Mouse (Mus musculus): ENCODE measurements around the gene Dnm3. TPM values are rescaled to one million over a fixed set of nuclear protein-coding genes. Genes with fewer than 3 reads are reported as not detected.

Gene Dnm3
- polyA plus RNA-seq, 1 experiment from 2014 or later = 6.9 TPM

GRCm38 (mm10) chr1:162276011-162276410 lies 201.8 kb downstream of the Dnm3 start:
- Histone ChIP-seq H3K36me3 (ENCODE audit: control insufficient read depth, insufficient read depth, low read length) (no peaks in the 10 kb centered on the region), H3K9ac (ENCODE audit: low read length) (no peak overlapping the region), H3K4me2 (ENCODE audit: low read length) (no peak overlapping the region), H3K4me3 (ENCODE audit: low read depth, low read length) (no peak overlapping the region), H3K27me3 (replicated peaks; ENCODE audit: control insufficient read depth, insufficient read depth, low read length) (no peaks in the 10 kb centered on the region), H3K9me3 (ENCODE audit: control insufficient read depth, low read length) (no peaks in the 10 kb centered on the region), H3K4me1 (replicated peaks; ENCODE audit: control insufficient read depth, insufficient read depth, low read length) (no peaks in the 10 kb centered on the region), H3K27ac (ENCODE audit: low read depth) (no peak overlapping the region)
- DNase-seq (ENCODE audit: low spot score) = no peak
- WGBS = 92% methylated on average over 1 of the region's 1 CpGs
- ATAC-seq (replicated peaks; ENCODE audit: low FRiP score, low TSS enrichment, low read depth) = no peak

- no peaks in the 10 kb centered on the region for H3K36me3 ChIP-seq (ENCODE audit: control insufficient read depth, insufficient read depth, low read length)
- H3K4me3 ChIP-seq (ENCODE audit: low read depth, low read length) = no peak overlapping the region
- H3K4me1 ChIP-seq (replicated peaks; ENCODE audit: control insufficient read depth, insufficient read depth, low read length) = no peaks in the 10 kb centered on the region
- H3K27ac ChIP-seq (ENCODE audit: low read depth) = no peak overlapping the region
- WGBS = 92% methylated on average over 11 of the region's 11 CpGs
- H3K4me2 ChIP-seq (ENCODE audit: low read length) = no peak overlapping the region
- H3K27me3 ChIP-seq (replicated peaks; ENCODE audit: control insufficient read depth, insufficient read depth, low read length) = no peaks in the 10 kb centered on the region
- no peaks in the 10 kb centered on the region for H3K9me3 ChIP-seq (ENCODE audit: control insufficient read depth, low read length)
- H3K9ac ChIP-seq (ENCODE audit: low read length) = no peak overlapping the region
- ATAC-seq (replicated peaks; ENCODE audit: low FRiP score, low TSS enrichment, low read depth) = no peak
- DNase-seq (ENCODE audit: low spot score) = no peak
These were observed 203.1 kb downstream of the Dnm3 start for GRCm38 (mm10) chr1:162274674-162275248.

- Histone ChIP-seq H3K4me3 (ENCODE audit: low read depth, low read length) (no peak overlapping the region), H3K4me1 (replicated peaks; ENCODE audit: control insufficient read depth, insufficient read depth, low read length) (peaks cover 13% of the 10 kb centered on the region), H3K27ac (ENCODE audit: low read depth) (no peak overlapping the region), H3K9ac (ENCODE audit: low read length) (no peak overlapping the region), H3K36me3 (ENCODE audit: control insufficient read depth, insufficient read depth, low read length) (no peaks in the 10 kb centered on the region), H3K9me3 (ENCODE audit: control insufficient read depth, low read length) (no peaks in the 10 kb centered on the region), H3K27me3 (replicated peaks; ENCODE audit: control insufficient read depth, insufficient read depth, low read length) (no peaks in the 10 kb centered on the region), H3K4me2 (ENCODE audit: low read length) (no peak overlapping the region)
- no peak for DNase-seq (ENCODE audit: low spot score)
- 62% methylated on average over 6 of the region's 6 CpGs for WGBS
- ATAC-seq (replicated peaks; ENCODE audit: low FRiP score, low TSS enrichment, low read depth) = no peak
These were observed 220.8 kb downstream of the Dnm3 start for GRCm38 (mm10) chr1:162256912-162257607.

DNA sequence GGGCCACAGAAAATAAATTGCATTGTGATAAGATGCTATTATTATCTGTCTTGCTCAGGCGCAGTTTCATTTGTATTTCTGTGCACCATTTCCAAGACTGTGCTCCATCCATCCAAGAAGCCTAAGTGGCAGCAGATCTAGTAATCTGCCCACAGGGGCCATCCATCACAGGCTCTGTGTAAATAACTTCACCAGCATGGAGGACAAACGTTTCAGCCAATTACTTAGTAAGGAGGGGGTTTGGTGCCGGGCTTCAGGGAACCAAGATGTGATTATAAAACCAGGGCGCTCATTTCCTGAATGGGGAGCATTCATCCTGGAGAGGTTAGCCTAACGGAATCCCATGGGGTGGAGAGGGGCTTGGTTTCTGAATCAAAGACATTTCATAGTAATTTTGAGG lies 222.9 kb downstream of the Dnm3 start:
- no peak for DNase-seq (ENCODE audit: low spot score)
- ATAC-seq (replicated peaks; ENCODE audit: low FRiP score, low TSS enrichment, low read depth) = no peak
- H3K36me3 ChIP-seq (ENCODE audit: control insufficient read depth, insufficient read depth, low read length) = no peaks in the 10 kb centered on the region
- no peaks in the 10 kb centered on the region for H3K27me3 ChIP-seq (replicated peaks; ENCODE audit: control insufficient read depth, insufficient read depth, low read length)
- 21% methylated on average over 5 of the region's 5 CpGs for WGBS
- no peak overlapping the region for H3K4me2 ChIP-seq (ENCODE audit: low read length)
- H3K9me3 ChIP-seq (ENCODE audit: control insufficient read depth, low read length) = no peaks in the 10 kb centered on the region
- no peak overlapping the region for H3K4me3 ChIP-seq (ENCODE audit: low read depth, low read length)
- peaks cover 13% of the 10 kb centered on the region; the same call in 1 of the 2 replicates for H3K4me1 ChIP-seq (replicated peaks; ENCODE audit: control insufficient read depth, insufficient read depth, low read length)
- H3K9ac ChIP-seq (ENCODE audit: low read length) = no peak overlapping the region
- peak overlapping the region; percentile 20; the same call in 1 of the 2 replicates for H3K27ac ChIP-seq (ENCODE audit: low read depth)

GRCm38 (mm10) chr1:162253971-162254641 lies 223.7 kb downstream of the Dnm3 start:
- no peak overlapping the region for H3K9ac ChIP-seq (ENCODE audit: low read length)
- peaks cover 13% of the 10 kb centered on the region; the same call in 1 of the 2 replicates for H3K4me1 ChIP-seq (replicated peaks; ENCODE audit: control insufficient read depth, insufficient read depth, low read length)
- H3K27me3 ChIP-seq (replicated peaks; ENCODE audit: control insufficient read depth, insufficient read depth, low read length) = no peaks in the 10 kb centered on the region
- H3K9me3 ChIP-seq (ENCODE audit: control insufficient read depth, low read length) = no peaks in the 10 kb centered on the region
- DNase-seq (ENCODE audit: low spot score) = no peak
- ATAC-seq (replicated peaks; ENCODE audit: low FRiP score, low TSS enrichment, low read depth) = no peak
- H3K4me2 ChIP-seq (ENCODE audit: low read length) = no peak overlapping the region
- peak overlapping the region; percentile 66 for H3K27ac ChIP-seq (ENCODE audit: low read depth)
- no peaks in the 10 kb centered on the region for H3K36me3 ChIP-seq (ENCODE audit: control insufficient read depth, insufficient read depth, low read length)
- H3K4me3 ChIP-seq (ENCODE audit: low read depth, low read length) = no peak overlapping the region
- 41% methylated on average over 8 of the region's 8 CpGs for WGBS

GRCm38 (mm10) chr1:162252869-162253268 lies 225.0 kb downstream of the Dnm3 start:
- DNase-seq (ENCODE audit: low spot score) = no peak
- 50% methylated on average over 2 of the region's 2 CpGs for WGBS
- H3K4me1 ChIP-seq (replicated peaks; ENCODE audit: control insufficient read depth, insufficient read depth, low read length) = peaks cover 13% of the 10 kb centered on the region; the same call in 1 of the 2 replicates
- no peak overlapping the region for H3K27ac ChIP-seq (ENCODE audit: low read depth)
- no peak overlapping the region for H3K9ac ChIP-seq (ENCODE audit: low read length)
- H3K9me3 ChIP-seq (ENCODE audit: control insufficient read depth, low read length) = no peaks in the 10 kb centered on the region
- no peak overlapping the region for H3K4me3 ChIP-seq (ENCODE audit: low read depth, low read length)
- H3K36me3 ChIP-seq (ENCODE audit: control insufficient read depth, insufficient read depth, low read length) = no peaks in the 10 kb centered on the region
- no peaks in the 10 kb centered on the region for H3K27me3 ChIP-seq (replicated peaks; ENCODE audit: control insufficient read depth, insufficient read depth, low read length)
- no peak overlapping the region for H3K4me2 ChIP-seq (ENCODE audit: low read length)
- no peak for ATAC-seq (replicated peaks; ENCODE audit: low FRiP score, low TSS enrichment, low read depth)

GRCm38 (mm10) chr1:162247216-162247615 lies 230.6 kb downstream of the Dnm3 start:
- no peaks in the 10 kb centered on the region for H3K9me3 ChIP-seq (ENCODE audit: control insufficient read depth, low read length)
- no peak overlapping the region for H3K9ac ChIP-seq (ENCODE audit: low read length)
- no peaks in the 10 kb centered on the region for H3K36me3 ChIP-seq (ENCODE audit: control insufficient read depth, insufficient read depth, low read length)
- H3K4me3 ChIP-seq (ENCODE audit: low read depth, low read length) = no peak overlapping the region
- no peak overlapping the region for H3K4me2 ChIP-seq (ENCODE audit: low read length)
- ATAC-seq (replicated peaks; ENCODE audit: low FRiP score, low TSS enrichment, low read depth) (no peak), DNase-seq (ENCODE audit: low spot score) (no peak)
- 77% methylated on average over 5 of the region's 5 CpGs for WGBS
- peaks cover 10% of the 10 kb centered on the region for H3K4me1 ChIP-seq (replicated peaks; ENCODE audit: control insufficient read depth, insufficient read depth, low read length)
- H3K27ac ChIP-seq (ENCODE audit: low read depth) = no peak overlapping the region
- no peaks in the 10 kb centered on the region for H3K27me3 ChIP-seq (replicated peaks; ENCODE audit: control insufficient read depth, insufficient read depth, low read length)

DNA sequence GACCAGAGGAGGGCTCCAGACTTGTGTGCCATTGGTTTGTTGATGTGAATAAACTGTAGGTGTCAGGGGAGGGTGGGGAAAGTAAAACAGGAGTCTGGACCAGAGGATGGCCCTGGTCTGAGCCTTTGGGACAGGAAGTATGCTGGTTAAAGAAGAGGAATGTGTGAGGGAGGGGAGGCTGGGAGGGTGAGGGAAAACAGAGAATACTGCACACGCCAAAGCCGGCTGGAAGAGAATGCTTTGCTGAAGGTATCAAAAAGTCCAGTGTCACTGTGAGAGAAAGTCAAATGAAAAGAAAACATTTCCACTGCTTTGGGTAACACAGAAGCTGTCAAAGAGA lies 234.2 kb downstream of the Dnm3 start:
- Histone ChIP-seq H3K4me2 (ENCODE audit: low read length) (no peak overlapping the region), H3K9me3 (ENCODE audit: control insufficient read depth, low read length) (no peaks in the 10 kb centered on the region), H3K36me3 (ENCODE audit: control insufficient read depth, insufficient read depth, low read length) (no peaks in the 10 kb centered on the region), H3K27ac (ENCODE audit: low read depth) (peak overlapping the region; percentile 76), H3K4me3 (ENCODE audit: low read depth, low read length) (no peak overlapping the region), H3K27me3 (replicated peaks; ENCODE audit: control insufficient read depth, insufficient read depth, low read length) (no peaks in the 10 kb centered on the region), H3K4me1 (replicated peaks; ENCODE audit: control insufficient read depth, insufficient read depth, low read length) (peaks cover 10% of the 10 kb centered on the region), H3K9ac (ENCODE audit: low read length) (no peak overlapping the region)
- 23% methylated on average over 2 of the region's 2 CpGs for WGBS
- DNase-seq (ENCODE audit: low spot score) (peak; percentile 57), ATAC-seq (replicated peaks; ENCODE audit: low FRiP score, low TSS enrichment, low read depth) (no peak; the same call in 1 of the 2 replicates)
